Mouse (Mus musculus): ENCODE results near the gene Hist1h3e. TPM values are rescaled to one million over a fixed set of nuclear protein-coding genes. Genes with fewer than 3 reads are reported as not detected.

The Hist1h3e gene
- total and polyA plus RNA-seq, 2 experiments from 2014 or later = 1.3 to 528 TPM

- peak overlapping the region; percentile 79 for H3K4me2 ChIP-seq (ENCODE audit: low read depth, low read length)
- DNase-seq (ENCODE audit: low spot score) = peak; percentile 86
- no peaks in the 10 kb centered on the region for H3K27me3 ChIP-seq (ENCODE audit: insufficient read depth, low read length)
- H3K36me3 ChIP-seq (ENCODE audit: insufficient read depth, low read length) = no peaks in the 10 kb centered on the region
- WGBS = under 1% methylated on average over 10 of the region's 10 CpGs
- no peaks in the 10 kb centered on the region for H3K9me3 ChIP-seq (ENCODE audit: low read length)
- H3K27ac ChIP-seq = no peak overlapping the region
- H3K4me3 ChIP-seq (ENCODE audit: low read length) = peak overlapping the region; percentile 52
- peak; percentile 52; the same call in 1 of the 2 replicates for ATAC-seq
- no peak for TF ChIP-seq CTCF (IDR thresholded peaks at IDR 0.05; ENCODE audit: low read depth)
- no peak overlapping the region; the same call in 1 of the 2 replicates for H3K9ac ChIP-seq (replicated peaks; ENCODE audit: low read length)
- H3K4me1 ChIP-seq (ENCODE audit: insufficient read depth, low read length) = no peaks in the 10 kb centered on the region
Measured at GRCm38 (mm10) chr13:23519416-23519815, 42.8 kb downstream of the Hist1h3e start.

- Histone ChIP-seq H3K4me1 (ENCODE audit: insufficient read depth, low read length) (no peaks in the 10 kb centered on the region), H3K27ac (no peak overlapping the region), H3K9me3 (ENCODE audit: low read length) (no peaks in the 10 kb centered on the region), H3K4me3 (ENCODE audit: low read length) (peak overlapping the region; percentile 52), H3K9ac (replicated peaks; ENCODE audit: low read length) (no peak overlapping the region; the same call in 1 of the 2 replicates), H3K27me3 (ENCODE audit: insufficient read depth, low read length) (no peaks in the 10 kb centered on the region), H3K4me2 (ENCODE audit: low read depth, low read length) (peak overlapping the region; percentile 79), H3K36me3 (ENCODE audit: insufficient read depth, low read length) (no peaks in the 10 kb centered on the region)
- ATAC-seq (peak; percentile 22; the same call in 1 of the 2 replicates), DNase-seq (ENCODE audit: low spot score) (peak; percentile 87)
- no peak for TF ChIP-seq CTCF (IDR thresholded peaks at IDR 0.05; ENCODE audit: low read depth)
- WGBS = 0% methylated on average over 6 of the region's 6 CpGs
Measured at GRCm38 (mm10) chr13:23518885-23519284, 43.3 kb downstream of the Hist1h3e start.

GRCm38 (mm10) chr13:23518295-23518603, 43.9 kb downstream of the Hist1h3e start:
- TF ChIP-seq CTCF (IDR thresholded peaks at IDR 0.05; ENCODE audit: low read depth) = no peak
- Histone ChIP-seq H3K27me3 (ENCODE audit: insufficient read depth, low read length) (no peaks in the 10 kb centered on the region), H3K4me3 (ENCODE audit: low read length) (peak overlapping the region; percentile 52), H3K9me3 (ENCODE audit: low read length) (no peaks in the 10 kb centered on the region), H3K4me1 (ENCODE audit: insufficient read depth, low read length) (no peaks in the 10 kb centered on the region), H3K4me2 (ENCODE audit: low read depth, low read length) (peak overlapping the region; percentile 79), H3K9ac (replicated peaks; ENCODE audit: low read length) (0 out of 2 replicates have a peak overlapping the region, but pooled peaks have one; percentile 30), H3K27ac (no peak overlapping the region), H3K36me3 (ENCODE audit: insufficient read depth, low read length) (no peaks in the 10 kb centered on the region)
- WGBS = under 1% methylated on average over 6 of the region's 6 CpGs
- ATAC-seq (no peak), DNase-seq (ENCODE audit: low spot score) (no peak)

GRCm38 (mm10) chr13:23517603-23518294, 44.4 kb downstream of the Hist1h3e start:
- ATAC-seq (peak; percentile 85), DNase-seq (ENCODE audit: low spot score) (peak; percentile 89)
- peak overlapping the region; percentile 79 for H3K4me2 ChIP-seq (ENCODE audit: low read depth, low read length)
- no peaks in the 10 kb centered on the region for H3K27me3 ChIP-seq (ENCODE audit: insufficient read depth, low read length)
- no peaks in the 10 kb centered on the region for H3K9me3 ChIP-seq (ENCODE audit: low read length)
- 0 out of 2 replicates have a peak overlapping the region, but pooled peaks have one; percentile 30 for H3K9ac ChIP-seq (replicated peaks; ENCODE audit: low read length)
- peak overlapping the region; percentile 52 for H3K4me3 ChIP-seq (ENCODE audit: low read length)
- H3K4me1 ChIP-seq (ENCODE audit: insufficient read depth, low read length) = no peaks in the 10 kb centered on the region
- H3K36me3 ChIP-seq (ENCODE audit: insufficient read depth, low read length) = no peaks in the 10 kb centered on the region
- TF ChIP-seq CTCF (IDR thresholded peaks at IDR 0.05; ENCODE audit: low read depth) = no peak
- WGBS = under 1% methylated on average over 27 of the region's 27 CpGs
- no peak overlapping the region for H3K27ac ChIP-seq

- no peak for TF ChIP-seq CTCF (IDR thresholded peaks at IDR 0.05; ENCODE audit: low read depth)
- WGBS = under 1% methylated on average over 19 of the region's 19 CpGs
- Histone ChIP-seq H3K9me3 (ENCODE audit: low read length) (no peaks in the 10 kb centered on the region), H3K4me3 (ENCODE audit: low read length) (peak overlapping the region; percentile 52), H3K4me1 (ENCODE audit: insufficient read depth, low read length) (no peaks in the 10 kb centered on the region), H3K27ac (no peak overlapping the region), H3K36me3 (ENCODE audit: insufficient read depth, low read length) (no peaks in the 10 kb centered on the region), H3K27me3 (ENCODE audit: insufficient read depth, low read length) (no peaks in the 10 kb centered on the region), H3K4me2 (ENCODE audit: low read depth, low read length) (peak overlapping the region; percentile 79), H3K9ac (replicated peaks; ENCODE audit: low read length) (no peak overlapping the region)
- ATAC-seq = peak; percentile 75; the same call in 1 of the 2 replicates
- DNase-seq (ENCODE audit: low spot score) = peak; percentile 84
Measured at GRCm38 (mm10) chr13:23516822-23517602, 45.2 kb downstream of the Hist1h3e start.

- Histone ChIP-seq H3K4me1 (ENCODE audit: insufficient read depth, low read length) (no peaks in the 10 kb centered on the region), H3K27ac (no peak overlapping the region)
Measured at GRCm38 (mm10) chr13:23515826-23516620, 46.1 kb downstream of the Hist1h3e start.

More at GRCm38 (mm10) chr13:23515826-23516620, 46.1 kb downstream of the Hist1h3e start:
- ATAC-seq (no peak), DNase-seq (ENCODE audit: low spot score) (no peak)
- no peaks in the 10 kb centered on the region for H3K9me3 ChIP-seq (ENCODE audit: low read length)
- H3K9ac ChIP-seq (replicated peaks; ENCODE audit: low read length) = no peak overlapping the region; the same call in 1 of the 2 replicates
- 51% methylated on average over 15 of the region's 15 CpGs for WGBS
- TF ChIP-seq CTCF (IDR thresholded peaks at IDR 0.05; ENCODE audit: low read depth) = no peak
- no peaks in the 10 kb centered on the region for H3K27me3 ChIP-seq (ENCODE audit: insufficient read depth, low read length)
- peak overlapping the region; percentile 52 for H3K4me3 ChIP-seq (ENCODE audit: low read length)
- H3K36me3 ChIP-seq (ENCODE audit: insufficient read depth, low read length) = no peaks in the 10 kb centered on the region
- H3K4me2 ChIP-seq (ENCODE audit: low read depth, low read length) = peak overlapping the region; percentile 79

Measured in hindbrain, postnatal 0 days (tissue).